Mouse (Mus musculus): ENCODE measurements around the gene Ttc3. TPM values are rescaled to one million over a fixed set of nuclear protein-coding genes. Genes with fewer than 3 reads are reported as not detected.
A peak's percentile ranks its signal among the peaks of the same experiment; 100 is the strongest.

The Ttc3 gene
- polyA plus RNA-seq, 1 experiment from 2014 or later = 593 TPM

DNA sequence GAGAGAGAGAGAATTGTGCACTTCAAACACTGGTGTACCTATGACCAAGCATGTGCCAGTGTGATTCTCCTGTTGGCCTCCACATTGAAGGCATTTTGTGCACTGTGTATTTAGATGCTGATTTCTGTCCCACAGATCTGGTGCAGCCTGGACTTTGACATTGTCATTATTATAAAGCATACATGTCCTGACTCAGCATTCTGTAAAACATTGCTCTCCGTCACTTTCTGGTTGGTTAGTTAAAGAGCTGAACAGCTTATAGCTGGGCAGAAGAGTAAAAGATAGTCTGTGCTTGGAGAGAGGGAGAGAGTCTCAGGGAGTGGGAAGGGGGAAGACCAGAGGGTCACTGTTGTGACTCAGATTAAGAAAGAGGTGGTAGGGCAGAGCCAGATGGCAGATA, 24.7 kb upstream of the Ttc3 start:
- H3K36me3 ChIP-seq (replicated peaks) = no peaks in the 10 kb centered on the region
- no peaks in the 10 kb centered on the region for H3K27me3 ChIP-seq
- no peaks in the 10 kb centered on the region for H3K9me3 ChIP-seq
- 94% methylated on average over 1 of the region's 1 CpGs for WGBS
- H3K9ac ChIP-seq = no peak overlapping the region
- no peak overlapping the region for H3K4me3 ChIP-seq (replicated peaks)
- peaks cover 5% of the 10 kb centered on the region; the same call in 1 of the 2 replicates for H3K4me1 ChIP-seq
- no peak overlapping the region for H3K27ac ChIP-seq
- no peak for ATAC-seq (ENCODE audit: low FRiP score)
- no peak overlapping the region for H3K4me2 ChIP-seq

DNA sequence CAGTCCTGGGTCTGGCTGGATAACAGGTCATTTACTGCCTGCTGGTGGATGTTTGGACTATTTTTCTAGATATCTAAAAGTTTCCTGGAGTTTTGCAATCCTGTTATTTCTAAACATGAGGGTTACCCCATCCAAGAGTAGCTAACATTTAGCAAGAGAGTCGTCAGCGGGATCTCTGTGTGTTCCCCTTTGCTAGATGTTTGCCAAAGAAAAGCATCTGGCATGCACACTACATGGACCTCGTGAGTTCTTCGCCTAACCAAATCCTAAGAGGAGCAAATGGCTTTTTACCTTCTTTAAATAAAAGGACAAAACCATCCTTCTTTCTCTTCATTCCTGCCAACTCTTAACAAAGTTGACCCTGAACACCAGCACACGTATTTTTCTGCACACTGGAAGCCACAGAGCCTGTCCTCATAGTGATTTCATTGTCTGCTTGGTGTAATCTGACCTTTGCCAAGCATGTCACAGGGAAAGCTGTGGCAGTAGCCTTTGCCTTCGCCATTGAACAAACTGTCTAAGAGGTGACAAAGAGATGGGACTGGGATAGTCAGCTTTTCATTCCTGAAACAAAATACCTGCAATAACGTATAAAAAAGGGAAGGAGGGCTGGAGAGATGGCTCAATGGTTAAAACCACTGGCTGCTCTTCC, 23.2 kb upstream of the Ttc3 start:
- H3K4me3 ChIP-seq (replicated peaks) = no peak overlapping the region
- no peaks in the 10 kb centered on the region for H3K9me3 ChIP-seq
- H3K9ac ChIP-seq = no peak overlapping the region
- WGBS = 81% methylated on average over 7 of the region's 7 CpGs
- no peak overlapping the region for H3K27ac ChIP-seq
- peaks cover 5% of the 10 kb centered on the region; the same call in 1 of the 2 replicates for H3K4me1 ChIP-seq
- no peaks in the 10 kb centered on the region for H3K27me3 ChIP-seq
- no peak overlapping the region for H3K4me2 ChIP-seq
- no peaks in the 10 kb centered on the region for H3K36me3 ChIP-seq (replicated peaks)
- no peak for ATAC-seq (ENCODE audit: low FRiP score)

DNA sequence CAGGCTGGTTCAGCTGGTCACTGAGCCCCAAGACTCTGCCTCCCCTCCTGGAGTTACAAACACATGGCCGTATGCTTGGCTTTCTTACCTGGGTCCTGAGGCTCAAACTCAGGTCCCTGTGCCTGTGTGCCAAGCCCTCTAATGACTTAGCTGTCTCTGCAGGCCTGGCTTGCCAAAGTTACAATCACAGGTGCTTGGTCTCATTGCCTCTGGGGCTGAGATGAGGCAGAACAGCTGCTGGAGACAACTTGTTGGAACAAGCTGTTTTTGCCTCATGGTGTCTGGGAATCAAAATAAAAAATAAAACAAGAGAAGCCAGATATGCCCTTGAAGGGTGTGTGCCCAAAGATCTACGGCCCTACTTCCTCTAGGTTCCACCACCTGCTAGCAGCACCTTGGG, 21.6 kb upstream of the Ttc3 start:
- Histone ChIP-seq H3K4me2 (no peak overlapping the region), H3K4me1 (peaks cover 10% of the 10 kb centered on the region; the same call in 1 of the 2 replicates), H3K9ac (no peak overlapping the region), H3K27me3 (no peaks in the 10 kb centered on the region), H3K9me3 (no peaks in the 10 kb centered on the region), H3K36me3 (replicated peaks) (no peaks in the 10 kb centered on the region), H3K4me3 (replicated peaks) (no peak overlapping the region), H3K27ac (no peak overlapping the region)
- ATAC-seq (ENCODE audit: low FRiP score) = no peak
- WGBS = 88% methylated on average over 2 of the region's 2 CpGs

DNA sequence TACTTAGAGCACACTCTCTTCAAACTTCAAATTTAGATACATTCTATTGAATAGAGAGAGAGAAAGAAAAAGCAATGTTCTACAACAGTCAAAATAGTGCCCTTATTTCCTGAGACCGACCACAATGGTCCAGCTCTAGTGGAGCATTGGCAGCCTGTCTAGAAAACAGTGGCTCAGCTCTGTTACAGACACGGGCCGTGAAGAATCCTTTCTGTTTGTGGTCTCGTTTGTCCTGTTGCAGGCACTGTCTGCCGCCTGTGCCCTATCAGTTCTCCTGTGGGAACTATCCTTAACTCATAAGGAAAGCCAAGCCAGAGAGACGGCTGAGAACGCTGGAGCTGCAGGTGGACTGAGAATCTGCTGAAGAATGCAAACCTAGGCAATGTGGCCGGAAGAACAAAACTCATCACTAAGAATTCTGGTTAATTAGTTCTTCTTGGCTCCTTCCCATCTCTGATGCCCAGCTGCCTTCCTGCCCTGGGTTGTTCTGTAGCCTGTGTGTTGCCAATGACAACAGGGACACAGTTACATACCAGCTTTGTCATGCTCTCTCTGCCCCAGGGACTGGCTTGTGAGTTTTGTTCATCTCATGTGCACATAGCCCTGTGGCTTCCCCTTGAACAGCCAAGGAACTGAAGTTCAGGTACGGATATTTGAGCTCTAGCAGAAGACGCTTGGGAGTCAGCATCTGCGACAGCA, 20.7 kb upstream of the Ttc3 start:
- 76% methylated on average over 11 of the region's 11 CpGs for WGBS
- Histone ChIP-seq H3K4me2 (no peak overlapping the region), H3K27ac (0 out of 2 replicates have a peak overlapping the region, but pooled peaks have one; percentile 19), H3K4me1 (peaks cover 10% of the 10 kb centered on the region; the same call in 1 of the 2 replicates), H3K9me3 (no peaks in the 10 kb centered on the region), H3K27me3 (no peaks in the 10 kb centered on the region), H3K36me3 (replicated peaks) (no peaks in the 10 kb centered on the region), H3K4me3 (replicated peaks) (no peak overlapping the region), H3K9ac (no peak overlapping the region)
- no peak for ATAC-seq (ENCODE audit: low FRiP score)

DNA sequence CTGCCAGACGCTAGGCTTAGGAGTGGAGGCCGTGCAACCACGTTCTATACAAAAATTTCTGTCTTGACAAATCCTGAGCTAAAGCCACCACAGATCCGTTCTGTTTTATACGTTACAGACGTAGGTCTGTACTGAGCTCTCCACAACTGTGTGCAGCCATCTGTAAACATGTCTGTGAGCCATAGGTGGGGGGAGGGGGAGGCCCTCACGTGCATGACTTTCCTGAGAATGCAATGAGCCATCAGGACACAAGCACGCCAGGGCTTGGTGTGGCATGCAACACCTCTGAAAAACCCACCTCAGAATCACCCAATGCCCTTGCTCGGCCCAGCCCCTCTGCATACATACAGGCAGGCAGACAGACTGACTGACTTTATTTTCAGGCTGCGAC, 20.1 kb upstream of the Ttc3 start:
- H3K9me3 ChIP-seq = no peaks in the 10 kb centered on the region
- H3K4me3 ChIP-seq (replicated peaks) = no peak overlapping the region
- H3K27me3 ChIP-seq = no peaks in the 10 kb centered on the region
- H3K9ac ChIP-seq = no peak overlapping the region
- H3K4me2 ChIP-seq = no peak overlapping the region
- H3K27ac ChIP-seq = no peak overlapping the region
- H3K36me3 ChIP-seq (replicated peaks) = no peaks in the 10 kb centered on the region
- 75% methylated on average over 10 of the region's 10 CpGs for WGBS
- H3K4me1 ChIP-seq = peaks cover 10% of the 10 kb centered on the region; the same call in 1 of the 2 replicates
- no peak for ATAC-seq (ENCODE audit: low FRiP score)

DNA sequence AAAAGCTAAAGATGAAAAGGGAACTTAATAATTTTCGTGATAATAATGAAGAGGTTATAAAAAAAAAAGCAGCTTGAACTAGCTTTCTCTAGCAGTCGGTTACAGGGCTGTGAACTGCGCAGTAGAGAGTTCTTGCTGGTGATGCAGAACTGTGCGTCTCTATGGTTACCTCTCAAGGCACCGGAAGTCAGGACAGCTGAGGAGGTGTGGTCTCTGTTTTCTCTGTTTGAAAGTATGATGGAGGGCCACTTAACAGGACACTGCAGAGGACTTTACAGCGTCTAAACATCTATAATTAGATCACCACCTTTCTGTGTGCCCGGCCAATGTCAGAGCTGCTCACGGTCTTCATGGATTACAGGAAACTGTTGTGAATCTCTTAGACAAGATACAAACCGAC, 16.0 kb upstream of the Ttc3 start:
- Histone ChIP-seq H3K27me3 (no peaks in the 10 kb centered on the region), H3K36me3 (replicated peaks) (no peaks in the 10 kb centered on the region), H3K4me3 (replicated peaks) (no peak overlapping the region), H3K9ac (no peak overlapping the region), H3K9me3 (no peaks in the 10 kb centered on the region), H3K4me1 (peaks cover 10% of the 10 kb centered on the region; the same call in 1 of the 2 replicates), H3K4me2 (no peak overlapping the region), H3K27ac (no peak overlapping the region)
- ATAC-seq (ENCODE audit: low FRiP score) = no peak
- WGBS = 50% methylated on average over 9 of the region's 9 CpGs

DNA sequence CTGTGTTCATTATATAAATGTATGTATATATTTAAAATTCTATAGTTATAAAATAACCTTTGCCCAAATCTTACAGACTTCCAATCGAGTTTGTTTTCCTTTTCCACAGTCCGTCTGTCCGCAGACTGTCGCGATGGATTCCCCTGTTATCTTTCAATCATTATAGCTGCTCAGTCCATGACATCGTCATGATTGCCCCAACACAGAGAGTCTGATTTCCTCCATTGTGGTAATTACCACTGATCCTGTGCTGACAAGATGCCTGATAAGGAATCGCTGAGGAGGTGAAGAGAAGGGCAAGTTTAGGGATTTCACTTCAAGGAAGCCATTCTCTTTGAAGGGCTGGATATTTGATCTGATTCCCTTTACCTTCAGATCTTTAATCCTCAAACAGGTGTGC, 14.4 kb upstream of the Ttc3 start:
- Histone ChIP-seq H3K4me2 (no peak overlapping the region), H3K4me1 (peaks cover 5% of the 10 kb centered on the region; the same call in 1 of the 2 replicates), H3K36me3 (replicated peaks) (no peaks in the 10 kb centered on the region), H3K9me3 (no peaks in the 10 kb centered on the region), H3K27me3 (no peaks in the 10 kb centered on the region), H3K9ac (no peak overlapping the region), H3K27ac (no peak overlapping the region), H3K4me3 (replicated peaks) (no peak overlapping the region)
- no peak for ATAC-seq (ENCODE audit: low FRiP score)
- WGBS = 75% methylated on average over 7 of the region's 7 CpGs

DNA sequence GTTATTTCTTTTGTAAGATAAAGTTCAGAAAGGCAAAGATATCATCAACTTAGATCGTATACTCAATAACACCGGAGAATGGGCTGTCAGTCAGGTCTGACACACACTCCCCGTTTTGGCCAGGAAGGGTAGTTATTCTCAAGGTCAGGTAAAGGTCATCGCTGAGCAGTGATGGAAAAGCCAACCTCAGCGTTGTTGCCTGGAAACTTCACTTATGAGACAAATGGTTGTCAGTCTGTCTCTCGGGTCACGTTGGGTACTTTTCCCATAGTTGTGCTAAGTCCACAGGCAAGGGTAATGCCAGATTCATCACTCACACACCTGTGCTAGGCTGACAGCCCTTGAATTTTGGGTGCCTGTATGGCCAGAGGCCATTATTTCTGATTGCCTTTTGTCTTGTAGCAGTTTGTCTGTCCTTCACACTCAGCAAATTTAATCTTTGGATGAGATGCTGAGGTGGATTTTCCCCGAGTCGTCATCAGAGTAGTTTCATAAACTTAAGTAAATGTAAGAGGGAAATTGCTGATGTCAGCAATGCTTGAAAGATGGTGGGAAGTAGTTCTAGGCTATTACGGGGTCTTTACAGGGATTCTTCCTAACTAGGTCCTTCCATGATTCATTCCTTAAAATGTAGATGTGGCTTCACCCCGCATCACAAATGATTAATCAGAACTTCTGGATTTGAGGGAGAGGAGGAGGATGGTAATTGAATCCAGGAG, 13.5 kb upstream of the Ttc3 start:
- H3K4me2 ChIP-seq = no peak overlapping the region
- no peak for ATAC-seq (ENCODE audit: low FRiP score)
- H3K27ac ChIP-seq = no peak overlapping the region
- WGBS = 89% methylated on average over 11 of the region's 11 CpGs
- no peak overlapping the region for H3K9ac ChIP-seq
- H3K4me3 ChIP-seq (replicated peaks) = no peak overlapping the region
- peaks cover 5% of the 10 kb centered on the region; the same call in 1 of the 2 replicates for H3K4me1 ChIP-seq
- H3K36me3 ChIP-seq (replicated peaks) = no peaks in the 10 kb centered on the region
- no peaks in the 10 kb centered on the region for H3K27me3 ChIP-seq
- no peaks in the 10 kb centered on the region for H3K9me3 ChIP-seq

DNA sequence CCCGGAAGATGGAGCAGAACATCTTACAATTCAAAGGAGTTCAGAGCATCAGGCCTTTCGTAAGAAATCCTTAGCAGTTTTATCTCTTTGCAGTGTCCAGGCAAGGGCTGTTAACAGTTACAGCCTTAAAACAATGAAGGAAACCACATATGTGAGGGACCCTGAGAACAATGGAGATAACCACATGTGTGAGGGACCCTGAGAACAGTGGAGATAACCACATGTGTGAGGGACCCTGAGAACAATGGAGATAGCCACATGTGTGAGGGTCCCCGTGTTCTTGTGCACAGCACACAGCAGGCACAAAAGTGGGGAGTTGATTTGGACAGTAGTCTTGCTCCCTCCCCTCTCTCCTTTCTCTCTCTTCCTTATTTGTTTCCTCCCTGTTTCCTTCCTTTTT, 12.3 kb upstream of the Ttc3 start:
- no peak overlapping the region for H3K4me3 ChIP-seq (replicated peaks)
- WGBS = 86% methylated on average over 3 of the region's 3 CpGs

DNA sequence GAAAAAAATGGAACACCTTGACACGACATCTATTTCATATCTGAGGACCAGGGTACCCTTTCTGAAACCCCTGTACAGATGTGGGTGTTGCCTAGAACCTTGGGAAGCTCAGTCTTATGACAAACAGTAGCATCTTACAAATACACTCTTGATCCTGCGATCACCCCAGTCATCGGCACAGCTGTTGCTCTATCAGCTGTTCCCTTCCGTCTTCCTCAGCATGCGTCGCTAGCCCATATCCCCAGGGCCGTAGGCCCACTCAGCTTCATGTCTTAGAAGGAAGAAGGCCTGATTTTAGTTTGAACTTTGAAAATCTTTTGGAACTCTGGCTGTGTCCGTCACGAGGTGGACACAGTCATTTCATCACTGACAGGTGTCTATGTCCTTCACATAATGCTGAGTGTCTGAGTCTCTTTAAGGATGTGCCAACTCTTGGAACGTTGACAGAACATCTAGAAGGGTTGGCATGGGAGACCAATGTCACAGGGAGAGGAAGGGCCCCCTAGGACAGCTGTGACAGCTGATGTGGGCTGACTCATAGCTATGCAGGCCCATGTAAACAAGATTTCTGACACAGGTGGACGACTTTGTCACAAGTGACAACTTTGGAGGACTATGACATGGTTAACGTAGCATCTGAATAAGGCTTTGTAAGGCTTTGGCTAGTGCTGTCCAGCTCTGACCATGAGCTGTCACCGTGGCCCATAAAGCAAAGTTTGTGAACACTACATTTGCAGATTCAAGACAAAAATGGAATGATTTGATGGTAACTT, 9.7 kb upstream of the Ttc3 start:
- no peak overlapping the region for H3K4me2 ChIP-seq
- ATAC-seq (ENCODE audit: low FRiP score) = no peak
- H3K4me3 ChIP-seq (replicated peaks) = no peak overlapping the region

More for the DNA sequence above, 12.3 kb upstream of the Ttc3 start:
- H3K36me3 ChIP-seq (replicated peaks) = no peaks in the 10 kb centered on the region
- ATAC-seq (ENCODE audit: low FRiP score) = no peak
- no peak overlapping the region for H3K9ac ChIP-seq
- H3K27ac ChIP-seq = no peak overlapping the region
- no peaks in the 10 kb centered on the region for H3K27me3 ChIP-seq
- no peaks in the 10 kb centered on the region for H3K9me3 ChIP-seq
- no peak overlapping the region for H3K4me2 ChIP-seq
- peaks cover 9% of the 10 kb centered on the region; the same call in 1 of the 2 replicates for H3K4me1 ChIP-seq

DNA sequence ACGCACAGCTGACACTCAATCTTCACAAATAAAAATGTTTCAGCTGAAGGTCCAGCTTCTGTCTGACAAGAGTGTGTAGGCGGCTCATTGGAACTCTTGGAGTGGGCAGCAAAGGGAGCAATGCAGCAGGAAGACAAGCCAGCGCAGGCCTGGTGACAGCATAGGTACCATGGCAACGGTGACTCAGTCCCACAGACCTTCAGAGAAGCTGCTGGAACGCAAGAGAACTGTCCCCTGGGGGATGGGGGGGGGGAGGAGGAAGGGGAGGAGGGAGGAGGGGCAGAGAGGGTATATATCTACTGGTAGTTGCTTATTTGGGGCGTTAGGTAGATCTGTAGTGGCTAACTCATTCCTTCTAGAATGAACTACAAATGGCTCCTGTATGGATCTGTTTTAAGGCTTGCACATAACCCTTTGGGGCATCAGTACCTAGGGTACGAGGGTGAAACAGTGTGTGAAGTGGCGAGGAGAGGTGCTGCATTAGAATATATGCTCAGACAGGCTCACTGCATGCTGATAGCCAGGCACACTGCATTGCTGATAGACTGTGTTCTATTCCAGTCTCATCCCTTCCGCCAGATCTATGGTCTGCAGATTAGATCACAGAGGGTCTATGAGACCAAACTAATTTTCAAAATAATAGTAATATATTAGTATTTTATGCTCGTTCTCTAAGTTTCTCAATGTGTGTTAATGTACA, 8.1 kb upstream of the Ttc3 start:
- peak; percentile 76 for ATAC-seq (ENCODE audit: low FRiP score)
- WGBS = 50% methylated on average over 10 of the region's 10 CpGs
- no peak overlapping the region for H3K4me3 ChIP-seq (replicated peaks)
- H3K9ac ChIP-seq = no peak overlapping the region
- peaks cover 4% of the 10 kb centered on the region; the same call in 1 of the 2 replicates for H3K4me1 ChIP-seq
- peaks cover 9% of the 10 kb centered on the region; the same call in 1 of the 2 replicates for H3K36me3 ChIP-seq (replicated peaks)
- no peaks in the 10 kb centered on the region for H3K27me3 ChIP-seq
- no peaks in the 10 kb centered on the region for H3K9me3 ChIP-seq
- H3K4me2 ChIP-seq = no peak overlapping the region
- no peak overlapping the region for H3K27ac ChIP-seq

More for the DNA sequence above, 9.7 kb upstream of the Ttc3 start:
- Histone ChIP-seq H3K9me3 (no peaks in the 10 kb centered on the region), H3K9ac (no peak overlapping the region), H3K4me1 (peaks cover 4% of the 10 kb centered on the region; the same call in 1 of the 2 replicates), H3K27ac (no peak overlapping the region), H3K36me3 (replicated peaks) (peaks cover 9% of the 10 kb centered on the region; the same call in 1 of the 2 replicates), H3K27me3 (no peaks in the 10 kb centered on the region)
- WGBS = 90% methylated on average over 13 of the region's 13 CpGs

Data from forebrain, embryonic 12.5 days (tissue).